Mouse (Mus musculus) cerebellum, postnatal 25 days (tissue): Measurements from ENCODE around the gene Midn.

Experiments
- DNase-seq, 2 experiments: peaks; one replicate each; pipeline ENCODE4 v3.0.0; 2021; ENCODE audit warnings: mixed read lengths in 2 of 2

The Midn gene

DNA sequence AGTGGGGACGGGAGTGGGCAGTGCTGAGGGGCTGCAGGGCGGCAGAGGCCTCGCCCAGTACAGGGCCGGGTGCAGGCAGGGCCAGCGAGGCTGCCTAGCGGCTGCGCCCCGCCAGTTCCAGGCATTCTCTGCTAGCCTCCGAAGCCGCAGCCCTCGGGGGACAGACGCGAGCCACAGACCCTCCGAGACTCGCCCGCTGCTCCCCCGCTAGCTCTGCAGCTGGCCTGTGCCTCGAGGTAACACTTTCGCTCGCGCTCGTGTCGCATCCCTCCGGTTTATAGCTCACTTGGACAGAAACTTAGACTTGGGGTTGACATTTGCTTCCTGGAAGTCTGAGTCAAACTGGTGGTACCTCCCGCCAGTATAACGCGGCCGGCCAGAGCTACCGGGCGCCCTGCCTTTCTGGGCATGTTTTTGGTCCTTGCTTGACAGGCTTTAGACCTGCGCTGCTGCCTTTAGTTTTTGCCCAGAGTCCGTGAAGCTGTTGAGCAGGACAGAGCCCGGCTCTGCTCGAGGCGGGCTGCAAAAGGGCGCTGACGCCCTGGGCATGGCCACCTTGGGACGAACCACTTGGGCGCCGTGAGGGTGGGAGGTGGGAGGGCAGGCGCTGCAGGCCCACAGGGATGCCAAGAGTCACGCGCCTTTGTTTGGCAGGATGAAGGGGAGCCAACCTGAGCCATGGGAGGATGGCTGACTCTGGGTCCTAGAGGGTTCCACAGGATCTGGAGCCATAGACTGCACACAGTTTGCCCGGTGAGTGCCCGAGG is 23.9 kb downstream of the Midn start:
- DNase-seq: peak; percentile 43 to 62

DNA sequence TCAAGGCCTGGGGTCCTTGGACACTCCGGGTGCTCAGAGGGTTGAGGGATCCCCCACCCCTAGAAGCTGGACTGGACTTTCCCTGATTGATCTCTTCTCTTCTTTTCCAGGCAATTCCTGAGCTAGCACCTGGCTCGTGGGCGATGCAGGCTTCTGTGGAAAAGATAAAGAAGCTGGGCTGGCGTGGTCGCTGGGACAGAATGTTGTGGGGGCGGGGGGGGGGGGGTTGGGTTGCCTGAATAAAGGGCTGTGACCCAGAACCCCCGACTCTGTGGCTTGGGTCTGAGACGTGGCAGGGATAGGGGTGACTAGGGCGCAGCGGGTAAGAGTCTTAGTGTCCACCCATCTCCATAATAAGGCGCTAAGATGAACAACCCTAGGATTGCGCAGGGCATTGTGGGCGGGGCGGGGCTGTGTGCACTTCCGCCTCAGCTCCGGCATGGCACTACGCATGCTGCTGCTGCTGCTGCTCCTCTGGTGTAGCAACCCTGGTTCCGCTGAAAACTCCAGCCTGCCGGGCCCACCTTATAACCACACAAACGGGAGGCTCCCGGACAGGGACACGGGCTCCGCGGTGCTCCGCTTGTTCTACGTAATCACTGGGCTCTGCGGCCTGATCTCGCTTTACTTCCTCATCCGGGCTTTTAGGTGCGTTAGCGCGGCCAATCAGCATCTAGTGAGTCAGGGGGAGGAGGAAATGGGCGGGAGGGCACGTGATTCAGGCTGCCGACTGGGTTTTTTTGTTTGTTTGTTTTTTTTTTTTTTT is 24.6 kb downstream of the Midn start, which contains the start of gene 1600002K03Rik:
Gene 1600002K03Rik, plus strand, starts transcription at position 418 of the 766 bp plus-strand sequence.
- peak; percentile 90 to 92 for DNase-seq

DNA sequence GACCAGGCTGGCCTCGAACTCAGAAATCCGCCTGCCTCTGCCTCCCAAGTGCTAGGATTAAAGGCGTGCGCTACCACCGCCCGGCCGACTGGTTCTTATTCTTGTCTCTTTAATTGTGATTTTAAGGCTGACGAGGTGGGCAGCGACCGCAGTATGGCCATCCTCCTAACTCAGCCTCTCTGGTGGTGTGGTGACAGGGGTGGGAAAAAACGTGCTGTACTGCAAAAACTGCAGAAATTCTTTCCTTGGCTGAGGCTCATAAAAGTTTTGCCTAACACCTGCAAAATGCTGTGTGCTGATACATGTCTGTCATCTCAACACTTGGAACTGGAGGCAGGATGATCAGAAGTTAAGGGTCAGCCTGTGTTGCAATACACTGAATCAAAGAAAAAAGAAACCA is 25.3 kb downstream of the Midn start:
- DNase-seq: no peak

DNA sequence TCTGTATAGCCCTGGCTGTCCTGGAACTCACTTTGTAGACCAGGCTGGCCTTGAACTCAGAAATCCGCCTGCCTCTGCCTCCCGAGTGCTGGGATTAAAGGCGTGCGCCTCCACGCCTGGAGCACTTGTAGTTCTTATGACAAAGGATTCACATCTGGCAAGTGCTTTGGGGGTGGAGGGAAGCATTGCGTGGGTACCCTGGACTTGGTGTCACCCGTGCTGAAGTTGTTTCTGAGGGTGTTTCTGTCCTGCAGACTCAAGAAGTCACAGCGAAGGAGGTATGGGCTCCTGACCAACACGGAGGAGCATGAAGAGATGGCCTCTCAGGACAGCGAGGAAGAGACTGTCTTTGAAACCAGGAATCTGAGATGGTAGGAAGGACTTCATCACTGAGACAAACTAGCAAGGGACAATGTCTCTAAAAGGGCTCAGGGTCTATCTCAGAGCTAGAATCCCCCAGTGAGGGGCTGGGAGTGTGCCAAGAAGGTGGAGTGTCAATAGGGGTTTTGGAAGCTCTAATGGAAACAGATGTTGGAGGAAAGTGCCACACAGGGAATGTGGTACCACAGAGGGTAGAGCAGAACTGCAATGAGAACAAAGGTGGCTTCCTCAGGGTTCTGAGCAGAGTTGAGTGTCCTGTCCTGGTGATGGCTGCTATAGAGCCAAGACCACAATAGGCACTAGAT is 26.0 kb downstream of the Midn start:
- peak; percentile 25 to 59 for DNase-seq

DNA sequence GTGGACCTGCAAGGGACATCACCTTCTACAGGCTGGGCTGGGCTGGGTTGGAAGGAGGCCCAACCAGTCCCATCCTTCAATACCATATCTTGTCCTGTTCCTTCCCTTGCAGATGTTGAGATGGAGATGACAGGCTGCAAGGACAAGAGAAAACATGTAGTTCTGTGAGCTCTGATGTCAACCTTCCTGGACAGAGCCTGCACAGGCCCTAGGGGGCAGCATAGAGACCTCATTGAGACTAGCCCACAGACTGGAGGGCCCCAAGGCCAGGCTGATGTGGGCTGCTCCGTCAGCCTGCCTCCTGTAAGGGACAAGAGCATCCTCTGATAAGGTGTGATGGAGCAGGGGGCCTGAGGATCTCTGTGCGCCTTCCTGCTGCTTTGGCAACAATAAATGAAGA is 26.6 kb downstream of the Midn start:
- peak; percentile 42 to 69 for DNase-seq

DNA sequence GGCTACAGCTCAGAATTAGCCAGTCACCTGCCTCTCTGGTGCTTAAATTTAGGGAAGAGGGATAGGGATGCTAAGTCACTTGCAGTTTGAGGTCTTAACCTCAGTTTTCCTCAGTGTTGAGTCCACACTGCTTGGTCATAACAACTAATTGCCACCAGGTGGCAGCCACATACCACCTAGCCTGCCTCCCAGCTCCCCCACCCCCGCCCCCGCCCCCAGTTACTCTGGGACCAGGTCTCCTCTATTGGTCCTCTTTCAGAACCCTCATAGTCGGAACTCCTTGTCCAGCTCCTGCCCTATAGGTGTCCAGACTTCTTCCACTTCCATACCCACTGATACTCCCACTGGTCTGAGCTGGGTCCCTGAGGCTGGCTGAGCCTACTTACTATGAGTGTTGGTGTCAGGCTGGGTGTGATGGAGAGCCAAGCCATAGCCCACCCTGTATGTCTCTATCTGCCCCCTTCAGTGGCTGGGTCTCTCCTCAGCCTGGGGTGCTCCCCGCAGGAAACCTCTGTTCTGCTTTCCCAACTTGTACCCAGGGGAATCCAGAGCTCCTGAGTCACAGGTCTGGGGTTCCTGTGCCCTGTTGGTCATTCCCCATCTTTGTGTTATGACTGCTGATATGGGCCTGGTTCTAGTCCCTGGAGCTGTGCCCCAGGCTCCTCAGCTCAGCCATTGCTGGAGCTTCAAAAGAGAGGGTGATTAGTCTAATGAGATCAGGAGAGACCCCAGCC is 27.6 kb downstream of the Midn start:
- DNase-seq: peak; percentile 55 to 71

DNA sequence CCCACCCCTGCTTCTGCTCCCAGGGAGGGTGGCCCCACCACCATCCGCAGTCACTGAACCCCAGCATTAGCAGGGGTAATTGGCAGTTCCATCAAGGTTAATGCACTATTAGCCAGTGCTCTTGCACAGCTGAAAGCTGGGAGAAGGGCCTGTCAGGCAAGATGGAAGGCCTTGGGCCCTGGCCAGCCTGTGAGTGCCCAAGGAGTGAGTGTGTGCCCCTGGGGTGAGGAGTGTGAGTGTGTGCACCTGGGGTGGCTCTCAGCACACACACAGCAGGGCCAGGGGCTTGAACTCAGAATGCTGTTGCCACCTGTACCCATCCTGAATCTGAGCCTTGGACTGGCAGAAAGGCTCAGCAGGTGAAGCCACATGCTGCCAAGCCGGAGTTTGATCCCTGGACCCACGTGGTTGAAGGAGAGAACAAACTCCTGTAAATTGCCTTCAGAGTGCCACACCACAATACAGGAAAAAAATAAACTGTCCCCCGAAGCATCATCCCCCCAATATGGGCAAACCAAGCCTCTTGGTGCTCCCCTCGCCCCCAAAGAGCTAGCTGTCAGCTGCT is 28.3 kb downstream of the Midn start:
- DNase-seq: peak in 1 of 2 experiments; percentile 44

DNA sequence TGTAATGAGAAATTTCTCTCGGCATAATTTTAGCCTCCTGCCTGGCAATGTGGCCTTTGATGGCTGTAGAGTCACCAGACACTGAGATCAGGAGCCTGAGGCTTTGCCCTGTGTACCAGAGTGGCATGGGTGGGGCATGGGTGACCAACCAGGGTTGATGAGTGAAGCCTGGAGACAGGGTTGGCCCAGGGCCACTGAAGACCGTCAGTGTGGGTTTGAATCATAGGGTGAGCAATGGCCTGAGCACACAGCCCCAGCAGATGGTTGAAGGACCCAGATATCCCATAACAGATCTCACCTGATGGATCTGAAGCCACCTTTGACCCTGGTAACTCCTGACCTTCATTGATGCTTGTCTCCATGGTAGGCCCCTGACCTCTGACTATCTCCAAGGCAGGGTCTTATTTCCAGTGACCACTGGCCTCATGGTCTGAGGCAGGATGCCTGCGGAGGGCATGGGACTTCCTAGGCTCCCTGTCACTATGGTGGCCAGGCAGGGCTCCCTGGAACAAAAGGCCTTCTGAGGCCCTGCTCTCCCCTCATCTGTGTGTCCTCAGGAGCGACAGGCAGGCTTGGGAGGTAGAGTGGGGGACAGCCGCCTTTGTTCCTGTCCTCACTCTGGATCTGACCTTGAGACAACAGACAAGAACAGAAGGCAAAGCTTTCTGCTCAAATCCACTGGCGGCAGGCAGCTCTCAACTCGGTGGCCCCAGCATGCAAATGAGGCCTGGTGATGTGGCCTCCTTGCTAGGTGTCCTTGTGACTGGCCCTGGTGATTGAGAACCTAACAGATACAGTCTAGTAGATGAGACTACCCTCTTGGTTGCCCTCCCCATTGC is 29.6 kb downstream of the Midn start:
- peak in 1 of 2 experiments; percentile 38 for DNase-seq

DNA sequence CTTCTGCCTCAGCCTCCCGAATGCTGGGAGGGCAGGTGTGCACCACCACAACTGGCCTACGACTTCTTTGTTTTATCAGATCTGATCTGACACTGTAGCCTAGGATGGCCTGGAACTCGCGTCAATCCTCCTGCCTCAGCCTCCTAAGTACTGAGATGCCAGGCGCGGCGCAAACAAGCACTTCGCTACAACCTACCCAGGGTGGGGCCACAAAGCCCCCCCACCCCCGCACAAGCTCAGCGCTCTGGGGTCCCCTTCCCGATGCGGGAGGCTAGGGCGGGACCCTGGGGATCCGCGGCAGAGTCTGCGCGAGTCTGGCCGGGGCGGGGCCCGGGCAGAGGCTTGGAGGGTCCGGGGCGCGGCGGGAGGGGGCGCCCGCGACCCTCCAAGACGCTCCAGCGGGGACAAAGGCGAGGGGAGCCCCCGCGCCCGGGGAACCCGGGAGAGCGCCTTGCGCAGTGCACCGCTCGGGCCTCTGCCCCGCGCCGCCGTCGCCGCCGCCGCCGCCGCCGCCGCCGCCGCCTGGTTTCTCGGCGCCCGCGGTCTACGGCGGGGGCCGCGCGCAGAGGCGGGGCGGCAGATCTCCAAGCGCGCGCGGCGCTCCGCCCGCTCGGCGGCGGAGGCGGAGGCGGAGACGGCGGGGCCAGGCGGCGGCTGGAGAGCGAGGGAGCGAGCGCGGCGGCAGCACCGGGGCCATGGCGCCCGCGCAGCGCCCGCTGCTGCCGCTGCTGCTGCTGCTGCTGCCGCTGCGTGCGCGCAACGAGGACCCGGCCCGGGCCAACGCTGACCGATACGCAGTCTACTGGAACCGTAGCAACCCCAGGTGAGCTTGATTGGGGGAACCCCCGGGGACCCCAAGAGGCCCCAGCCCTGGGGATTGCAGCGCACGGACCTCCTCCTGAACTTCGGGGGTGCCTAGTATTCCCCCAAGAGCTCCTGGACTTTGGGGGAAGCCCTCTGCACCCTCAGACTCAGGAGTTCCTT is 31.3 kb downstream of the Midn start, which contains the start of gene Efna2:
Gene Efna2, plus strand, starts transcription at position 415 of the 984 bp plus-strand sequence.
- peak; percentile 74 to 82 for DNase-seq

DNA sequence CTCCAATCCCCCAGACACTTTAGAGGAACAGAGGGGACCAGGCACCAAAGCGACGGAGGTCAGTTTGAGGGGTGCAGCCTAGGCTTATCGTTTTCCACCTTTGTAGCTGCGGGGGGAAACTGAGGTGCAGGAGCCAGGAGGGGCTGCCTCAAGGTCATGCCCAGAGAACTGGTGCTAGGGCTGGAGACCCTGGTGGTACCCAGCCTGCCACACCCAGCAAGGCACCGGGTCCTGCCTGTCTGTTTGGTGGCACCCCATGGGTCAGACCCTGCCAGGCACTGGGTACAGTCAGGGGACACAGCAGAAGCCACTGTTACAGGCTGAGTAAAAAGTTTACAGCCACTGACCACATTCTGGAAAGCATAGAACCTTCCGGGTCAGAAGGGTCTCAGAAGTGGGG is 32.2 kb downstream of the Midn start:
- peak in 1 of 2 experiments; percentile 22 for DNase-seq

DNA sequence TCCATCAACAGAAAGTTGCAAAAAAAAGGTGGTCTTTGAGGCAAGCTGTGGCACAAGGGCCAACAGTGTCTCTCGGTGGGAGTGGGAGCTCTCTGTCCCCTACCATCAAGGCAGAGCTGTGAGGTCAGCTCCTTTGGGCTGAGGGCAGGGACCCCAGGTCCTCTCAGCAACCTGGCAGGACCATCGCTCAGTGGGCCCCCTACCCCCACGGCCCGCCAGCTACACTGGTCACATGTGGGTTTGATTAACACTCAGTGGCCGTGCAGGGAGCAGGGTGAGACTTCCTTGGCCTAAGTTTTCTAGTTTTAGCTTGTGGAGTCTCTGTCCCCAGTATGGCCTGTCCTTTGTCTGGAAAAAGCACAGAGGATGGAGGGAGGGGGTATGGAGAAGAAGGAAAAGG is 32.8 kb downstream of the Midn start:
- peak in 1 of 2 experiments; percentile 14 for DNase-seq

DNA sequence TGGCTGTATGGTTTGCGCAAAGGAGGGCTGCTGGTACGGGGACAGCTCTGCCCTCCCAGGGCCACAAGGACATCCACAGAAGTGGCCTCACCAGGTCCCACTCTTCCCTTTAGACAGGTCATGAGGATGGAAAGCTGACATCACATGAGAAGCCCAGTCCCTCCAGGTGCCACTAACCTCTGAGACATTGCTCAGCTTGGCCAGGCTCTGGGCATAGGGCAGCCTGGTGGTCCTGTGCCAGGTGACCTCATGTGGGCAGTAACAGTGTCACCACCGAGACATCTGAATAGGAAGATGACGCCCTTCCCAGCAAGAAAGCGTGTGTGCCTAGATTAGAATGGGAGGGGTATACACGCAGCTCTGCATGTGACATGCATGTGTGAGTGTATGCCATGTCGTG is 34.5 kb downstream of the Midn start:
- DNase-seq: no peak

DNA sequence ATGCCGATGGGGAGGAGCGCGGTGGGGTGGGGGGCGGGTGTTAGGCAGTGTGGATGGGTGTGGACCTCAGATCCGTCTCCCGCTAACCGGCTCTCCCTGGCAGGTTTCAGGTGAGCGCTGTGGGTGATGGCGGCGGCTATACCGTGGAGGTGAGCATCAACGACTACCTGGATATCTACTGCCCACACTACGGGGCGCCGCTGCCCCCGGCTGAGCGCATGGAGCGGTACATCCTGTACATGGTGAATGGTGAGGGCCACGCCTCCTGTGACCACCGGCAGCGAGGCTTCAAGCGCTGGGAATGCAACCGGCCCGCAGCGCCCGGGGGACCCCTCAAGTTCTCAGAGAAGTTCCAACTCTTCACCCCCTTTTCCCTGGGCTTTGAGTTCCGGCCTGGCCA is 38.6 kb downstream of the Midn start:
- no peak for DNase-seq

DNA sequence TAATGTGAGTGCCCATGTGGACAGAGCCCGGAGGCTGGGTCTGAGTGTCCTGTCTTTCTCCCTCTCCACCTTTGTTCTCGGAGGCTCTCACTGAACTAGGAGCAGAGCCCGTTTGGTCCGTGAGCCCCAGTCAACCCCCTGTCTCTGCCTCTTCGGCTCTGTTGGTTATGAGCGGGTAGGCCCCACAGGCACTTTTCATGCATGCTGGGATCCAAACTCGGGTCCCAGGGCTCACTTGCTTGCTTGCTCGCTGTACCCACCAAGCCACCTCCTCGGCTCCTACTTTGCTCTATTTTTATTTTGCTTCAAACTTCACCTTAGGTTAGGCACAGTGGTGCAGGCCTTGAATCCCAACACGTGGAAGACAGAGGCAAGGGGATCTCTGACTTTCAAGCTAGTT is 39.7 kb downstream of the Midn start:
- DNase-seq: no peak

DNA sequence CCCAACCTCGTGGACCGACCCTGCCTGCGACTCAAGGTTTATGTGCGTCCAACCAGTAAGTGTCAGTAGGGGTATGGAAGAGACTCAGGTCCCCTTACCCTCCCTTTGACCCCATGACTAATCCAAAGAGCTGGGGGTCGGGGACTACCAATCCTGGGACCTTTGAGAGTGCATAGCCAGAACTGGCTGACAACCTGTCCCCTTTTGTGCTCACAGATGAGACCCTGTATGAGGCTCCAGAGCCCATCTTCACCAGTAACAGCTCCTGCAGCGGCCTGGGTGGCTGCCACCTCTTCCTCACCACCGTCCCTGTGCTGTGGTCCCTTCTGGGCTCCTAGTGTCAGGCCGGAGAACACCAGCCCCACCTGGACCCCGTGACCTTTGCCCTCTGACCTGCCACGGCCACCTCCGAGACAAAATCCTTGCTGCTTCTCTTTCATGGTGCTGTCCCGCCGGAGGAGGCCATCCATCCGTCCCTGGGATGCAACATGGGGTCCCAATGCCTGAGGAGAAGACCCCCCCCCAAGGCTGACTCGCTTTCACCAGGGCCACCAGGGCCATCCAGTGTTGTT is 40.5 kb downstream of the Midn start:
- DNase-seq: no peak

DNA sequence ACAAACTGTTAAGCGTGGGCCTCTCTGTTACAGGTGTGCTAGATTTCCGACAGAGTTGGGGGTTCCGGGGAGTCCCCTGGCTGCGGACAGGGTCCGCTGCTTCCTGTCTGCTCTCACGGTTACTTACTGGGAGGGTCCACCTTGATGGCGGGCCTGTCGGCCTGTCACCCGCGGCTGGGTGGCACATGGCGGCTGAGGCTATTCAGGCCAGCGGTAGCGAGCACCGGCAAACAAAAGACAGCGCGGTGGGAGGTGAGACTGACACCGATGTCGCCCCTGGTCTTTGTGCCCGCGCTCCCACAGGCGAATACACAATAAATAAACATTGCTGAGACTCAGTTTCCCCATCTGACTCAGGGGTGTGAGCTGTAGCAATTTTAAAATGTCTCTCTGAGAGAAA is 41.9 kb downstream of the Midn start:
- peak in 1 of 2 experiments; percentile 22 for DNase-seq

DNA sequence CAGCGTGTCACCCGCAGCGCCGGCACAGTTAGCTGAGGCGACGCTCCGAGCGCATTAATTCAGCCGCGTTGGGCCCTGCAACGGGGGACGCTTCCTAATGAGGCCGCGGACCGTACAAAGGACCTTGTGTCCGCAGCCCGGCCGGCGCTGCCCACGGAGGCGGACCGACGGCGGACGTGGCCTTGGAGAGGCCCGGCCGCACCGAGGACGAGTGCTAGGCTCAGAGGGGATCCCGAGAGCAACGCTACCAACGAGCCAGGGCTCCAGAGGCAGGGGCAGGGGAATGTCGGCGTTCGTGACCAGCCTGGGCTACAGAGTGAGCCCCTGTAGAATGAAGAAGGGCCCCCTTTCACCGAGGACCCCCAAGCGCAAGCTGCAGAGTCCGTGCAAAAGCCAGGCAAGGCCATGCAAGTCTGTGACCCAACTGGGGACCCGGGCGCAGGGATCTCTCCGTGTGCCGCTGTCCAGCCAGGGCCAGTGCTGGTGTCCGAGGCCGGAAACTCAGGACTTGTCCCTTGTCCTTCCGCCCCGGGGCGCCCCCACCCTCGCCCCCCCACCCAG is 42.5 kb downstream of the Midn start:
- DNase-seq: peak; percentile 54 to 59

DNA sequence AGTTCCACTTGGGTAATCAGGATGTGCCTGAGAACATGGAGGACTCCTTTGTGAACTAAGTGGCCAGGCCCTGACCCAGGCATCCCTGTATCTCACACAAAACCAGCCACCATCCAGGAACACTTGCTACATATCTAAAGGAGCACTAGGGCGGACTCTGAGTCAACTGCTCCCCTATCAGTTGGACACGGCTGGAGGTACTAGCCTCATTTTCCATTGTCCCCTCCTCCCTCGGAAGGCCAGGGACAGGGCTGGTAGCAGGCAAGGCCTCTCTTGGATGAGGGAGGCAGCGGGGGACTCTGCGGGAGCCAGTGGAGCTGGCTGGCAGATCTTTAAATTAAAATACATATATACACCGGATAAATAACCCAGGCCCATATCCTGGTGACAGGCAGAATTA is 45.9 kb downstream of the Midn start:
- no peak for DNase-seq

DNA sequence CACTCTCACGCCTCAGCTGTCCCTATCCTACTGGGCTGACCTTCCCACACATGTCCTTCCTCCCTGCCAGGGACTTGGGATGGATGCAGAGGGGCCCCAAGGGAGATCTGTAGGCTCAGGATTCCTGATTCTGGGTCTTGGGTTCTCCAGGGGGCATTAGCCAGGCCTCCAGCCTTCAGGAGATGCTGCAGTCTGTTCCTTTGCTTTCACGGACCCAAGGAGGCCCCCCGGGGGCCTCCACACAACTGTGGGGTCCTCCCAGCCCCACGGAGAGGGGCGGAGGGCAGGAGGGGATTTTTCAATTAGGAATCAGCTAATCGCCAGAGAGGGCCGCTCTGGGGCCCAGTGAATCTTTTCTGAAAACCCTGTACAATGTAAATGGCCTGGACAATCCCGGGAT is 46.4 kb downstream of the Midn start:
- DNase-seq: no peak
